ENCODE assay signal across 23 mouse cellular contexts in the genomic region with DNA sequence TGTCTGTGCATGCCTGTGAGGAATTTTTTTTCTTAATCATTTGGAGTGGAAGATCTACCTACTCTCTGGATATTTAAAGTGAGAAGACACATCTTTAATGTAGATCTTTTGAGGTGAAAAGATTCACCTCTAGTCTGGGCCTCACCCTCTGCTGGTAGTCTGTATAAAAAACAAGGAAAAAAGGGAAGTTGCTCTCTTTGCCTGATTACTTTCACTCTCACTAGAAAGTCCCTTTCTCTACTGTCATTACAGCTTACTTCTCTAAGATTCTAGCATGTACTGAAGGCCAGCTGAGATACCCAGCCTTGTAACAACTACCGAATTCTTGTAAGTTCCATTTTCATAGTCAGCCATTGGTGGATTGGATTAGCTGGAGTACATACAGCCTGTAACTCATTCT.
DNase-seq lines count a peak whose midpoint lies in the region; ATAC-seq and TF ChIP-seq lines count a peak whose summit lies in the region.
"Had no signal": no experiment of that assay in that cellular context is flagged by ENCODE, and none has a peak within 500 bp of the region (broad histone marks: within the 10 kb centered on the region; RNA-seq: fewer than 3 reads in every experiment).

No protein-coding gene starts in this region.

- in situ Hi-C loops in CH12.LX (cut with MboI; ENCODE audit: low pct_ligation_motif_present, low pct_unique_long_range_greater_than_20kb, low sequenced_read_pairs), result no loop called here

- ATAC-seq in hematopoietic stem cell, adult 5-6 weeks (replicated peaks in 1 of 2; ENCODE audit: insufficient read depth in 1 of 2, low FRiP score in 2 of 2, low TSS enrichment in 1 of 2, low read depth in 1 of 2, poor library complexity in 2 of 2, severe bottlenecking in 2 of 2), result peak; percentile 74 to 83
- ATAC-seq in granulocyte monocyte progenitor cell, adult 5-6 weeks (replicated peaks; ENCODE audit: poor library complexity, severe bottlenecking), result no peak; the same call in 1 of the 2 replicates
- ATAC-seq: CD4-positive, CD25-positive, alpha-beta regulatory T cell, adult 4 months; forebrain, embryonic 13.5 days; forebrain, embryonic 15.5 days; forebrain, postnatal 0 days had no signal

- dilution Hi-C loops in CH12.LX (cut with MboI; ENCODE audit: extremely low pct_ligation_motif_present, extremely low pct_unique_long_range_greater_than_20kb, low sequenced_read_pairs), result no loop called here

- H3K27ac ChIP-seq in CH12.LX (ENCODE audit: insufficient read depth, low read depth), result no peak overlapping the region
- H3K27ac ChIP-seq: embryonic facial prominence, embryonic 10.5 days; embryonic facial prominence, embryonic 12.5 days; forebrain, embryonic 13.5 days; forebrain, embryonic 15.5 days had no signal

- no peak overlapping the region for H3K4me3 ChIP-seq in CH12.LX (replicated peaks in 1 of 3; ENCODE audit: low read depth in 2 of 3, low read length in 2 of 3, poor library complexity in 1 of 3)
- H3K4me3 ChIP-seq: embryonic facial prominence, embryonic 10.5 days; embryonic facial prominence, embryonic 12.5 days; forebrain, embryonic 13.5 days; forebrain, embryonic 15.5 days had no signal

- no peaks in the 10 kb centered on the region for H3K9me3 ChIP-seq in CH12.LX (replicated peaks; ENCODE audit: low read length)
- H3K9me3 ChIP-seq: embryonic facial prominence, embryonic 10.5 days; embryonic facial prominence, embryonic 12.5 days; forebrain, embryonic 13.5 days; forebrain, embryonic 15.5 days had no signal

- no peak for TF ChIP-seq EP300 in CH12.LX (IDR thresholded peaks at IDR 0.05; ENCODE audit: low read length)

- no peaks in the 10 kb centered on the region for H3K79me2 ChIP-seq in CH12.LX (replicated peaks; ENCODE audit: control insufficient read depth, extremely low read depth, insufficient read depth, poor library complexity, severe bottlenecking)

- no peak overlapping the region for H3K4me2 ChIP-seq in CH12.LX (ENCODE audit: insufficient read depth, low read depth, poor library complexity, severe bottlenecking)
- H3K4me2 ChIP-seq: embryonic facial prominence, embryonic 12.5 days; forebrain, embryonic 13.5 days; forebrain, embryonic 15.5 days had no signal

- H3K36me3 ChIP-seq in CH12.LX (replicated peaks in 1 of 2; ENCODE audit: control insufficient read depth in 1 of 2, insufficient read depth in 1 of 2, low read length in 1 of 2), result no peaks in the 10 kb centered on the region
- H3K36me3 ChIP-seq: embryonic facial prominence, embryonic 10.5 days; embryonic facial prominence, embryonic 12.5 days; forebrain, embryonic 15.5 days had no signal

- peaks cover 0 to 18% of the 10 kb centered on the region in 2 experiments; a peak in 1 of 4 replicates for H3K4me1 ChIP-seq in CH12.LX (ENCODE audit: control insufficient read depth in 1 of 2, insufficient read depth in 2 of 2)
- H3K4me1 ChIP-seq: embryonic facial prominence, embryonic 10.5 days; embryonic facial prominence, embryonic 12.5 days; forebrain, embryonic 13.5 days; forebrain, embryonic 15.5 days had no signal

- no peak for TF ChIP-seq CTCF in CH12.LX (conservative IDR thresholded peaks at IDR 0.05 in 1 of 2, IDR thresholded peaks at IDR 0.05 in 1 of 2; ENCODE audit: low read depth in 2 of 2, low read length in 2 of 2)

- no peak for TF ChIP-seq RAD21 in CH12.LX (IDR thresholded peaks at IDR 0.05; ENCODE audit: low read depth, low read length)

- no peaks in the 10 kb centered on the region for H3K27me3 ChIP-seq in CH12.LX (replicated peaks)
- H3K27me3 ChIP-seq: embryonic facial prominence, embryonic 12.5 days; forebrain, embryonic 13.5 days; forebrain, embryonic 15.5 days had no signal

- no peak overlapping the region for H3K9ac ChIP-seq in CH12.LX (ENCODE audit: insufficient read depth, low read depth)
- H3K9ac ChIP-seq: embryonic facial prominence, embryonic 12.5 days; forebrain, embryonic 13.5 days; forebrain, embryonic 15.5 days; forebrain, postnatal 0 days had no signal

- DNase-seq in CH12.LX (ENCODE audit: extremely low read depth) (peak; percentile 56), MEL-GATA-1-ER (ENCODE audit: extremely low read depth, low read depth) (peak; percentile 30)
- DNase-seq in spleen, adult 18-20 months, result no peak
- no peak for DNase-seq in heart, postnatal 10 days
- no peak for DNase-seq in thymus, postnatal 36 days
- DNase-seq: adrenal gland, adult 2 months; adrenal gland, postnatal 10 days; adrenal gland, postnatal 25 days; B cell, adult 2 months; cerebellum, adult 11 months; cerebellum, adult 18-20 months; cerebellum, adult 8-10 months; cerebellum, adult 9-11 months; cerebellum, postnatal 14 days; cerebellum, postnatal 36 days; forebrain, postnatal 0 days had no signal

- intact Hi-C loops in heart, postnatal 10 days (cut with DNase I), result no loop called here

- no peak for TF ChIP-seq POLR2A in CH12.LX (IDR thresholded peaks at IDR 0.05; ENCODE audit: low read depth, low read length)

TF ChIP-seq in CH12.LX, 34 proteins besides CTCF, POLR2A, EP300 and RAD21:
- TF ChIP-seq RCOR1 (conservative IDR thresholded peaks at IDR 0.05; ENCODE audit: low read depth, low read length) (no peak), CHD2 (IDR thresholded peaks at IDR 0.05; ENCODE audit: low read length) (no peak), MXI1 (IDR thresholded peaks at IDR 0.05; ENCODE audit: low read depth, low read length) (no peak), GABPA (IDR thresholded peaks at IDR 0.05; ENCODE audit: insufficient replicate concordance, low read depth, low read length) (no peak), ZMIZ1 (IDR thresholded peaks at IDR 0.05; ENCODE audit: low read depth, low read length) (no peak), MAZ (IDR thresholded peaks at IDR 0.05; ENCODE audit: low read depth, low read length) (no peak), E2F4 (IDR thresholded peaks at IDR 0.05; ENCODE audit: insufficient replicate concordance, low read depth, low read length) (no peak), ELF1 (IDR thresholded peaks at IDR 0.05; ENCODE audit: low read depth, low read length) (no peak), JUN (IDR thresholded peaks at IDR 0.05; ENCODE audit: insufficient read depth, low read depth, low read length) (no peak), TBP (conservative IDR thresholded peaks at IDR 0.05; ENCODE audit: low read depth, low read length) (no peak), NELFE (IDR thresholded peaks at IDR 0.05; ENCODE audit: low read depth, low read length) (no peak), TCF12 (IDR thresholded peaks at IDR 0.05; ENCODE audit: low read depth, low read length) (no peak), MAX (IDR thresholded peaks at IDR 0.05; ENCODE audit: low read length) (no peak)

Comparison
In these comparisons a context has a peak if more than half of its experiments do, and no peak if none do; other contexts are left out.
1. DNase-seq: peak in CH12.LX (single experiment) and MEL-GATA-1-ER (single experiment); none in spleen, adult 18-20 months (0 of 2), heart, postnatal 10 days (0 of 2) and thymus, postnatal 36 days (0 of 2).